Mouse (Mus musculus): ENCODE measurements at regions not wholly inside any gene's neighbourhood (a gene's known extent, or its start where the extent isn't known, plus 50 kb on each side); places are given as distances from the start of the nearest gene placed in this dataset.

DNA sequence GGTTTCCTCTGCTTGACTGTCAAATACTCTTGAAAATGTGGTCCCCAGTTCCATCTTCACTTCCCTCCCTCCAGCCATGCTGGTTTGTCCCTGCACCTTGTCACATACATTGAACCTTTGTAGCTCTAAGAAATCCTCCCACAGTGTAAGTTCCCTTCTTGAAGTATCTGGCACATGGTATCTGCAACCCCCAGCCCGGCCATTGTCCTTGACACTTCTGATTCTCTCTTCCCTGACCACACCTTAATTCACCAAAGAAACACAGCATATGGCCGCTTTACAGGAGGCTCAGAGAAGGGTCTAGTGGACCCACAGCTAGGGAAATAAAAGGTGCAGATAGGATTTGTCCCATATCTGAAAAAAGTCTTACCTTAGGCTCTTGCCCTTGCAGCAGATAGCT is 133.9 kb upstream of the Gli2 start:
- no peak for DNase-seq

DNA sequence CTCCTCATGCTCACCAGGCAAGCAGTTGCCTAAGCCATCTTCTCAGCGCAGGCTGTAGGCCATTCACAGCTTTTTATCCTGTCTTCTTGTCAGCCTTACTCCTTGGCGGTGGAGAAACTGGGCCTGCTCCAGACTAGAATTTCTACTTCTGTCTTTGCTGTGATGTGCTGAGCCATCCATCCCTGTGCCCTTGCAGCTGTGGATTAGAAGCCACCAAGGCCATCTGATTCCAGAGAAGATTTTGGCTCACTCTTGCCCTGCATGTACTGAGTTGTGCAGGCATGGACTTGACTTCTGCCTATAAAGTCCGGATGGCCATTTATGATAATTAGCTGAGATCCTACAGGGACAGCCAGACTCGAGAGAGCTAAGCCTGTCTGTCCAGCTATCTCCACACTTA is 133.4 kb upstream of the Gli2 start:
- no peak for DNase-seq

DNA sequence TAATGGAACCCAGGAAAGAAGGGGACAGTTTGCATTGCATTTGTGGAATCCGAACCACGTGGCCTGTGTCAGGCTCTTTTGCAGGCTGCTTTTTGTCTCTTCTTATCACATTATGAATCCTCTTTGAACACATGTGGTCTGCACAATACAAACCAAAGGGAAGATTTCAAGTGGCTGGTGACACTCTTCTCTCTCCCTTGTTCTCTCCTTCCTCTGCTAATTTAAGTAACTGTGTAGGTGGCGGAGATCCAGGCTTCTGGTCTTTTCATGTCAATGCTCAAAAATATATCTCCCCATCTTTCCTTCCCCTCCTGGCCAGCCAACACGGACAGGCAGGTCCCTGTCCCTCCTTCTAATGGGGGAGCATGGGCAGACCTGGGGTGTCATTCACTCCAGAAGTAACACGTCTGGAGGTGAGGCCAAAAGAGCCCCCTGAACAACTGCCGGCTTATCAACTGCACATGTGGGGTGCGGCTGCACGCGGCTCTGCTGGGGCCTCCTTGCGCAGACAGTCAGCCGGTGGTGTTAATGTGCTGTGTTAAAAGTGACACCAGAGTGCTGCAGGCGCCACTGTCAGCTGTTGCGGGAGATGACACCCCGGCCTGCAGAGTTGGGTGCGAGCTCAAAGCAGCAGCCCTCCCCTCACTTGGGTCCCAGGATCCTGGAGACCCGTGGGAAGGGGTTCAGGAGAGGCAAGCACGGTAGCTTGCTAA is 130.3 kb upstream of the Gli2 start:
- no peak for DNase-seq

DNA sequence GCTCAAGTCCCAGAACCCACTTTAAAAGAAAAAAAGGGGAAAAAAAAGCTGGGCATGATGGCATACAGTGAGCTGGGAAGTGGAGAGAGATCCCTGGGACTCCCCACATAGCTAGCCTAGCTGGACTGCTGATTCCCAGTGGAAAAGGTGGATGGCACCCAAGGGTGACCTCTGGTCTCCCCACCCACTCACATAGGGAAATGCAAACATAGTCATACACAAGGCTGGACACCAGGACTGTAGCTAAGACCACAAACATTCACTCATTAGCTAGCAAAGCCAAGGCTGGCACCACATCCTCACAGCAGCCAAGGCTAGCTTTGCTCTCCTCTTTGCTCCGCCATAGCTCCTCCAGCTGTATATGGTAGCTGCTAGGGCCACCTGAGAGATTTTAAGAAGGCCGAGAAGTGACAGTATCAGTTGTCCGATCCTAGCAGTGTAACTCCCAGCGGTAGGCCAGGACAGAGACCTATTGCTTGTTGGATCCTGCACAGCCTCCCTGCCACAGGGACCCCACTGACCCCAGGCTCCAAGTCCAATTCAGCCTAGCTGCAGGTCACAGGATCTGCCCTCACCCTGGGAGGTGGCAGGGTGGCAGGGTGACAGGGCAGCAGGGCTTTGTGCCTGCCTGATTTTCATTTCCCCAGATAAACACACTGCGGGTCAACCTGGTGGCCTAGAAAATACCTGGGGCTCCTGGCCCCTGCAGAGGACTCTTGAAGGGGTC is 119.8 kb upstream of the Gli2 start:
- no peak for DNase-seq

DNA sequence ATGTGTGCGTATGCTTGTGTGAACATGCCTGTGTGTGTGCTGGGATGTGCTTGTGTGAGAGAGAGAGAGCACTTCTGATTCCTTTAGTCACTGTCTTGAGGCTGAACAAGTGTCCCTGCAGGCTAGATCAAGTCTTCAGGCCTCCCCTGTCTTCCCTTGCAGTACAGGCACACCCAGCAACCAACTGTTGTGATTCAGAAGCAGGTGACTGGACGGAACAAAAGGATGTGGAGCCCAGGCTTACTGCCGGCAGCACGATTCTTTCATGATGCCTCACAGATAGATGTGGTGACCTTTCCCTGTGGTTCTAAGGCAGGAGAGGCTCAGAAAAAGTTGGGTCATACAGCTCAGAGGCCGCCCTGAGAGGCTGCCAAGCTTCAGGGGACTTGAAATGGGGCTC is 114.0 kb upstream of the Gli2 start:
- DNase-seq = no peak

DNA sequence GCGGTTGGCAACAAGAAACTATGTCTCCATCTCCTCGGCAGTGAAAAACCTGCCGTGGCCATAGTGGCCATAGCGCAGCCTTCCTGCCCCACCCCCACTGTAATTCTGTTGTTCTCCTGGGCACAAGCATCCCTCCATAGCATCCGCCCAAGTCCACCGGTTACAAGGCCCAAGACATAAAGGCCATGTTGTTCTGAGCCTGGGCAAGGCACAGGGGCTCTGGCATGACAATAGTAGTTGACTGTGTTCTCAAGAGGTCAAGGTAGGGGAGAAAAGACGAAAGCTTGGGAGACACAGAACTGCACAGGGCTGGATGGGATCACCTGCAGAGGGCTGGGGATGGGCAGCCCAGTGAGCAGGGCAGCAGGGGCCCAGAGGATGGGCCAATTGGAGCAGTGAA is 112.9 kb upstream of the Gli2 start:
- no peak for DNase-seq

DNA sequence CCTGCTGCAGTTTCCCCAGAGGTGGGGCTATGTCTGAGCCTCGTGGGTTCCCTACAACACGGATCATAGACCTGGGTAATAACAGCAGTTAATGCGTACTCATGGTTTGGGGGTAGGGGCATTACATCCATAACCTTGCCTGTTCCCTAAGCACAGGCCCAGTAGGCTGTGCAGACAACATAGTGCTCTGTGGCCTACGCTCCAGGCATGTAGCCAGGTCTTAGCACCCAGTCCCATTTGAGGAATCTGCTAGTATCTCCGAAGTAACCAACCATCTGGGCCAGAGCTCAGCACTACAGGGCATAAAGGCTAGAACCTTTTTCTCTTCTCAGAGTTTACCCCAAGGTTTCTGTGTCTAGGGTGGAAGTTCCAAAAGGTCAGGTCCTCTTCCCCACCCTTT is 111.4 kb upstream of the Gli2 start:
- DNase-seq = no peak

DNA sequence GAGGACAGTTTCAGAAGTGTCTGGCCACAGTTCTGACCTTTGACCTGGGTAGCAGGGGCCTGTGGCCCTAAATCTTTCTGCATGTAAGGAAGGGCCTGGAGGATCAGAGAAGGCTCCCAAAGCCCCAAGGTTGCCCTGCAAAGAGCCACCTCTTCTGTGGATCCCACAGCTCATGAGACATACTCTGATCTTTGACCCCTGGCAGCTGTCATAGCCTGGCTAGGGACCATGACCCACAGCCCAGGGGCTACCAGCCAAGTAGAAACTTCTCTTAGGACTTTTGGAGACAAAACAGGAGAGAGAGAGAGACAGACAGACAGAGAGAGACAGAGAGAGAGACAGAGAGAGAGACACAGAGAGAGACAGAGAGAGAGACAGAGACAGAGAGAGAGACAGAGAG is 110.4 kb upstream of the Gli2 start:
- peak; percentile 44 for DNase-seq

DNA sequence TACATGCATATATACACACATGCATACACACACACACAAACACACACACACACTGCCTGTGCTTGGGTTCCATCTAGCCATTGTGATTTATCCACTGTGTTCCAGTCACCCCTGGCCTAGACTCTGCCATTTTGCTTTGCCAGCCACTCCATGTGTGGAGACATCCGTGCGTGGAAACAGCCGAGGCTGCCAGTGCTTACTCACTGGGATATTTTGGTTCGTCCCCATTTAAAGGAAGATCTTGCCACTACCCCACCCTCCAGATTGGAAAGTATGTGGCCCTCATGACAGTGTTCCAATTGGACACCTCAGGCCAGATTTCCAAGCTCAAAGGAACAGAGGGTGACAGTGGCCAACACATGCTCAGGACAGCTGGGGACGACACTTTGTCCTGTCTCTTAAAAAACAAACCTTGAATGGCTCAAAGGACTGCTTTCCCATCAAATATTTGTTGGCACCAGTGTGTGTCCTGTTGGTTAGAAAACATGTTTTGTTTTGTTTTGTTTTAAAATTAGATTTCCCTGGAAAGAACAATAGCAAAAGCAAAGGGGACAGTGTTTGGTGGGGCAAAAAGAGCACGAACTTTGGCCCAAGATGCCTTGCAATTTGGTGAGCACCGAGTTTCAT is 109.8 kb upstream of the Gli2 start:
- no peak for DNase-seq

DNA sequence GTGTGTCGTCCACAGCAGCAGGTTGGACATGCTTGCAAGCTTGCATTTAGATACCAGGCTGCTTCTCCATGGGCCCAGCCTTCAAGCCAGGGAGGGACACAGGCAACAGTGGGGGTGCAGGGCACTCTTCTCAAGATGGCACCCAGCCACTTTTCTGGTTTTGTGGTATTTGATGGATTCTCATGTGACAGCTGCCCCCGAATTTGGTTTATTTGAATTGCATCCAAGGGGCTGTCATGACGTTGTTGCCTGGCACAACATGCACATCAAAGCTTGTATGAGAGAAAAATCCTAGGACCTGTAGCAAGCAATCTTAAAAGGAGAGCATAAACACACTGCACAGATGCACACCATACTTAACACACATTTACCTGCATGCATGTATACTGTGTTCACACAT is 108.3 kb upstream of the Gli2 start:
- DNase-seq = no peak

DNA sequence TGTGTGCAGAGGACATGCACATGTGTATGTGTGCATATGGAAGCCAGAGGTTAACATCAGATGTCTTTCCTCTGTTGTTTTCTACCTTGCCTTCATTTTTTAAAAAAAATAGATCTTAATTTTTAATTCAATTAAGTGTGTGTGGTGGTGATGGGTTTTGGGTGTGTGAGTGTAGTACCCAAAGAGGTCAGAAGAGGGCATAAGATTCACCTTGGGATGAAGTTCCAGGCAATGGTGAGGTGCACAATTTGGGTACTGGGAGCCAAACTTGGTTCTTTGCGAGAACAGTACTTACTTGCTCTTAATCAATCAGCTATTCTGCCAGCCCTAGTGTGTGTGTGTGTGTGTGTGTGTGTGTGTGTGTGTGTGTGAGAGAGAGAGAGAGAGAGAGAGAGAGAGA is 106.9 kb upstream of the Gli2 start:
- DNase-seq = no peak

DNA sequence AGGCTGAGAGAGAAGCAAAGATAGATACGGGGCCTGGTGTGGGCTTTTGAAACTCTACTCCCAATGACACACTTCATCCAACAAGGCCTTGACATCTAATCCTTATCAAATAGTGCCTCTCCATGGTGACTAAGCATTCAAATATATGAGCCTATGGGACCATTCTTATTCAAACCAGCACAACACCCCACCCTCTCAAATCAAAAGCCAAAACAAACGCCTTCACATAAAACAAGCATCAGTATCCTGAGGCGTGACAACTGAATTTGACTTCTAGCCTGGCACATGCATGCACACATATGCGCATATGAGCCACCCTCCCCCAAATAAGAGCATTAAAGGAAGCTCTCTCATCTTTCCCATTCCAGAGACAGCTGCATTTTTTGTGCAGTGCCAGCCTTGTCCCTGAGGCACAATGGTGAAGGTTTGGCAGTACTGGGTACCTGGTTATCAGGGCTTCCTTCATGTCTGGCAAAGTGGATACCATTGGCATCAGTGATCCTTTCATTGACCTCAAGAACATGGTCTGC is 103.8 kb upstream of the Gli2 start:
- no peak for DNase-seq

DNA sequence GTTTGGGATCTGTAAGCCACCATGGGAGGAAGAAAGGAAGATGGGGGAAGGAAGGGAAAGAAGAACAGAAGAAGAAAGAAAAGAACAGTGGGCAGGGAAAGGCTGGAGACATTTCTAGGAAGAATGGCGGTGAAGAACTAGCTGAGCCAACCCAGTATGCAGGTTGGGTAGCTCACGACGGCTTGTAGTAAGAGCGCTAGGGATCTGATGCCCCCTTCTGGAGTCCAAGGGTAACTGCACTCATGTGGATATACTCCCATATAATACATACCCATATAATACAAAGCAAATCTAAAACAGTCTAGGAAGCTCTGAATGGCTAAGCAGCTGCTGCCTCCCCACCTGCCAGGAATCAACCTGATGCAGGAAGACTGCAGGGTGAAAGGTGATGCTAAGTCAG is 100.2 kb upstream of the Gli2 start:
- no peak for DNase-seq

DNA sequence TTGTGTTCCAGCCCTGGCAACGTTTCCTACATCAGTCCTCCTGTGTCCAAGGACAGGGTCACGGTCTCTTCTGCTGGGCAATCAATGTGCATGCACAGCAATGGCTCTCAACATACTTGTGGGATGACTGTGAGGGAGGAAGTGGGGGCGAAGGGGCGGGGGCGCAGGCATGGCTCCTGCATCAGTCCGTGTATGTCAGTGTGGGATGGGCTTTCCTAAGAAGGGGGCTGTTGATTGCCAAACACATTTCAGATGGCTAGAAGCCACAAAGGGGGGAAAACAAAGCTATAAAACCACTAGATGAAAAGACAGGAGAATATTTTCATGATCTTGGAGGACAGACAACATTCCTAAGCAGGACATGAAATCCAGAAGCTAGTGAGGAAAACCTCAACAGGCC is 99.4 kb upstream of the Gli2 start:
- no peak for DNase-seq

DNA sequence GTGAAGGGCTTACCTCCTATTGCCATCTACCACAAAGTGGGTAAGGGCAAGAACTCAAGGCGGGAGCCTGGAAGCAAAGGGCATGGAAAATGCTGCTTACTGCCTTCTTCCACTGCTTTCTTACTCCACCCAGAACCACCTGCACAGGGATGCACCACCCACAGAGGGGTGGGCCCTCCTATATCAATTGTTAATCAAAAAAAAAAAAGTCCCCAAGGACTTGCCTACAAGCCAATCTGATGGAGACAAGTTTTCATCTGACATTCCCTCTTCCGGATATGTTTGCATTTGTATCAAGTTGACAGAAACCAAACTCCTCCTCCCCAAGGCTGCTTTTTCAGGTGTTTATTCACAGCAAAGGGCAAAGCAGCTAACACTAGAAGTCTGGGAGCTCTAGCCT is 94.1 kb upstream of the Gli2 start:
- DNase-seq = no peak

DNA sequence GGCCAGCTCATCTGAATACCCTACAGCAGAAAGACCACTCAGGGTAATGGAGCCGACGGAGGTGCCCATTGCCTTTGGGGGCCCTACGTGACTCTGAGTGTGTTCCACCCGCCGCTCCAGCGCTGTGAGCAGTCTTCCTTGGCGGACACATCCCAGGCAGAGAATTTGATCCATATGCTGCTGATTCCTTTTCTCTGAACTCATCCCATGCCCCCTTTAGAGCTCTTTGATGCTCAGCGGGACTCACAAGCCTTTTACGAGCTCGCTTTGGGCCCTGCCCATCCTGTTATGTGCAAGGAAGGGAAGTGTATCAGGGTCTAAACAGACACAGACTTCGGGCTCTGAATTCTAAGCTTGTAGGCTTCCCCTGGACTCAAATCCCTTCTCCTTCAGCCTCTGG is 90.4 kb upstream of the Gli2 start:
- no peak for DNase-seq

DNA sequence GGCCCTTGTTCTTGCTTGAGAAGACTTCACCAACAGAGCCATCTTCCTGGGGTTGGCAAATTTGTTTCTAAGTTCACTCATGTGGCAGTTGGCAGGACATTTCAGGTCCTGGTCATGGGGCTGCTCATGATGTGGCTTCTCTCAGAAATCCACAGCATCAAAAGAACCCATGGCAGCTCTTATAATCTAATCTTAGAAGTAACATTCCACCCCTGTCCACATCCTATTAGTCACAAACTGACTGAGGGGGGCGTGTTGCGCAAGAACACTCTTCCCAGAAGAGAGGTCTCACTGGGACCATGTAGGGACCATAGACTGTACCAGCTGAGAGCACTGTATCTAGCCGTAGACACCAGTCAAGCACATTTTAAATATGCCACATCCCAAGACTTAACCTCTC is 75.6 kb upstream of the Gli2 start:
- no peak for DNase-seq

DNA sequence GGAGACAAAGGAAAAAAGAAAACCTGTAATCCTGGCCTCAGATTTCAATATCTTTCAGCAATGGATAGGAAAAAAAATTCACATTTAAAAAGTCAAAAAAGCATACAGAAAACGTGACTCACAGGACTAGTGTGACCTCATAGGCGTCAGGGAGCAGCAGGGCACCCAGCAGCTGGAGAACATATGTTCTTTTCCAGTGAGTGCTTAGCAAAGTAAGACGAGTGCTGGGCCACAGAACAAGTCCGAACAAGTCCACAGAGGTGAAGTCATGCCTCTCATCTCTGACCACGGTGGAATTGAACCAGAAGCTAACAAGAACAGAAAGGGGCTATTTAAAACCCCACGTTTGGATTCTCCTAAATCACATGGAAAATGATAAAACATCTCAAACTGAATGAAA is 72.1 kb upstream of the Gli2 start:
- DNase-seq = no peak

DNA sequence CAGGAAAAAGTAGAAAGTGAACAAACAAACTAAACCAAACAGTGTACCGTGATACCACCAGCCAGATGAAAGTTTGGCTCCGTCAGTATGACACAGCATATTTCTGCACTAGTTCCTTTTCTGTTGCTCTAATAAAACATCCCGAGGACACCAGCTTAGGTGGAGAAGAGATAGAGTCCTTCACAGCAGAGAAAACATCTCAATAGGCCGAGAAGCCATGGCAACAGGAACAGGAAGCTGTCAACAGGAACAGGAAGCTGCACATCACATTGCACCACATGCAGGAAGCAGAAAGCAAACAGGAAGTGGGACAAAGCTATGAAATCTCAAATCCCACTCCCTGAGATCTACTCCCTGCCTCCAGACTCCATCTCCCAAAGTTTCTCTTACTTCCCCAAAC is 71.4 kb upstream of the Gli2 start:
- DNase-seq = no peak

DNA sequence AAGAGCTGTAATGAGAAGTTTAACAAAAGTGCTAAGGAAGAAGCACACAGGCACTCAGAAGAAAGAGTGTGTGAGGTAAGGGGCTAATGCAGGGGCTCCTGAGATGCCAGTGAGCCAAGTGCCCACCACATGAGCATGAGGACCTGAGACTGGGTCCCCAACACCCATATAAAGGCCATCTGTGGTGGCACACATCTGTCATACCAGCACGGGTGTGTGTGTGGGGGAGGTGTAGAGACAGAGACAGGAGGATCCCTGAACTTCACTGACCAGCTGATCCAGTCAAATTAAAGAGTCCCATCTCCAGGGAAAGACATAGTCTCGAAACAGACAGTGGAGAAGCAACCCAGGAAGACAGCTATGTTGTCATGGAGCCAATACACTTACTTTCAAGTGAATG is 70.6 kb upstream of the Gli2 start:
- no peak for DNase-seq

DNA sequence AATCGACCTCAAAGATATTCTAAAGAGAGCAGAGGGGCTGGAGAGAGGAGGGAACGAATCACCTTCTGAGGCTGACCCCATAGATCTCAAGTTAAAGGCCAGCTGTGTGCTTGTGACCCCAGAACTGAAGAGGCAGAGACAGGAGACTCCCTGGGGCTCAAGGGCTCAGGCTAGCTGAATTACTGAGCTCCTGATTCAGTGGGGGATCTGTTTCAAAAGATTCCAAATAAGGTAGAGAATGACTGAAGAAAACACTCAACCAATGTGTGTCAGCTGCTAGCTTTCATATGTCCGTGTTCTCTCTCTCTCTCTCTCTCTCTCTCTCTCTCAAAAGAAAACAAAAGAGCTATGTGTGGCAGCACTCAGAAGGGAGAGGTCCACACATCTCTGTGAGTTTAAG is 70.0 kb upstream of the Gli2 start:
- DNase-seq = no peak

DNA sequence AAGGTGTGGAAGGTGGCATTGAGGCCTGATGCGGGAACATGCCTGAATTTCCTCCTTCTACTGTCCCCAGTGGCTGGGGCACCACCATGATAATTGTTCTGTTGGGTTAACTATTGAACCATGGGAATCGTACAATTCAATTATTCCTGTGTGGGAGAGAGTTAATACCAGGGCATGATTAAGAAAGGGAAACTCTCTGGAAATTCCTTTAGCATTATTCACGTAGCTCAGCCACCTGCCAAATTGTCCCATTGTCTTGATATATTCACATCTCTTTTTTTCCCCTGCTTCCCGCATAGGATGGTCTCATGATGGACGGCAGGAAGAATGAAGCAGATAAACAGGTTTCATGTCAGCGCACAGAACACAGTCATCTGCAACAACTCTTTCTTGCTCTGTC is 69.6 kb upstream of the Gli2 start:
- no peak for DNase-seq

DNA sequence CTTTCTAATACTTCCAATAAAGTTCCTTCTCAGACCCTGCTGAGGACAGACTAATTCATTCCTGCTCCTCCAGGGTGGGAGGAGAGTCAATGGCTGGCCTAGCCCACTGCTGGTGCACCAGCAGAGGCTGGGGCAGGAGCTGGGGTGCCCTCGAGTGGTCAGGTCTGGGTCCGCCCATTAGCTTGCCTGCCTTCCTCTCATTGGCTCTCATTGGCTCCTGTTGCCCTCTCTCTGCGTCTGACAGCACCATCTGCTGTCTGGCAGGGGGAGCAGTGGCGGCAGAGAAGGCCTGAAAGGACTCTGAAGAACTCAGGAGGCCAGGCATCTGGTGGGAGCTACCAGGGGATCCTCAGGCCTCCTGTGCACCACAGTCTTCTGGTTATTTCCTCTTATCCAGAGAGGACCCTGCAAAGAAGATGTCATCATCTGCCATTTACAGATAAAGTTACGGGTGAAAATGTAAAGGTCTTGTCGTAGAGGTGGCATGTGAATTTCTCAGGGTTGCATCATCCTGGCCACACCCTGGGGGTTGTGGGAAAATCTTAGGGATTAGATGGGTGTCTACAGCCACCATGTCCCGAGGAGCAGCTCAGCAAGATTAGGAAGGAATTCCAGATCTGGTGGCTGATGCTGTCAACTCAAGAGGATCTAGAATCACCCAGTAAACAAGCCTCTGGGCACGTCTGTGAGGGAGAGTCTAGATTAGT is 66.6 kb upstream of the Gli2 start:
- DNase-seq = no peak

Data from kidney, adult 18-20 months (tissue).